Mouse (Mus musculus): Measurements from ENCODE around the gene Cmss1. TPM values are rescaled to one million over a fixed set of nuclear protein-coding genes. Genes with fewer than 3 reads are reported as not detected.

Gene Cmss1
- polyA plus RNA-seq, 1 experiment from 2014 or later: 51.4 TPM

DNA sequence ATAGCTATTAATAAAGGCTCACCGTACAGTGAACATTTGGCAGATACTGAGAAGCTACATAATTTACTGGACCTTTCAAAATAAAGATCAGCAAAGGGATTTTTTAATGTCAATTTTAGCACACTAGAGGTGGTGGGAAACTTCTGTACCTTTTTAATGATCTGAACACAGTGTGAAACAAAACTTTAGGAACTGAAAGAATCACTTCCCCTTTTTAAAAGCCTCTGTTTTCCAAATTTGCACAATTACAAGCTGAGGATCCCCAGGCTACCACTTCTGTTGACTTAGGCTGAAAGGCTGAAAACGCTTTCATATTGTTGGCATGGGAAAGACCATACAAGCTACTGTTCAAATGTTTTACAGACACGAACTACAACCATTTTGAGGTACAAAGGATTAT, 56.6 kb downstream of the Cmss1 start:
- Histone ChIP-seq H3K4me3 (ENCODE audit: low read length) (peak overlapping the region; percentile 76), H3K9me3 (ENCODE audit: low read length) (no peaks in the 10 kb centered on the region), H3K9ac (replicated peaks; ENCODE audit: low read length) (peak overlapping the region; percentile 62; the same call in 1 of the 2 replicates), H3K4me1 (ENCODE audit: insufficient read depth, low read length) (peaks cover 27% of the 10 kb centered on the region), H3K27ac (ENCODE audit: low read length) (no peak overlapping the region), H3K36me3 (ENCODE audit: insufficient read depth, low read length) (no peaks in the 10 kb centered on the region), H3K4me2 (replicated peaks; ENCODE audit: low read depth, low read length) (peak overlapping the region; percentile 93), H3K27me3 (ENCODE audit: insufficient read depth, low read length) (no peaks in the 10 kb centered on the region)
- ATAC-seq (ENCODE audit: low FRiP score, low TSS enrichment): no peak
- 50% methylated on average over 3 of the region's 3 CpGs for WGBS

DNA sequence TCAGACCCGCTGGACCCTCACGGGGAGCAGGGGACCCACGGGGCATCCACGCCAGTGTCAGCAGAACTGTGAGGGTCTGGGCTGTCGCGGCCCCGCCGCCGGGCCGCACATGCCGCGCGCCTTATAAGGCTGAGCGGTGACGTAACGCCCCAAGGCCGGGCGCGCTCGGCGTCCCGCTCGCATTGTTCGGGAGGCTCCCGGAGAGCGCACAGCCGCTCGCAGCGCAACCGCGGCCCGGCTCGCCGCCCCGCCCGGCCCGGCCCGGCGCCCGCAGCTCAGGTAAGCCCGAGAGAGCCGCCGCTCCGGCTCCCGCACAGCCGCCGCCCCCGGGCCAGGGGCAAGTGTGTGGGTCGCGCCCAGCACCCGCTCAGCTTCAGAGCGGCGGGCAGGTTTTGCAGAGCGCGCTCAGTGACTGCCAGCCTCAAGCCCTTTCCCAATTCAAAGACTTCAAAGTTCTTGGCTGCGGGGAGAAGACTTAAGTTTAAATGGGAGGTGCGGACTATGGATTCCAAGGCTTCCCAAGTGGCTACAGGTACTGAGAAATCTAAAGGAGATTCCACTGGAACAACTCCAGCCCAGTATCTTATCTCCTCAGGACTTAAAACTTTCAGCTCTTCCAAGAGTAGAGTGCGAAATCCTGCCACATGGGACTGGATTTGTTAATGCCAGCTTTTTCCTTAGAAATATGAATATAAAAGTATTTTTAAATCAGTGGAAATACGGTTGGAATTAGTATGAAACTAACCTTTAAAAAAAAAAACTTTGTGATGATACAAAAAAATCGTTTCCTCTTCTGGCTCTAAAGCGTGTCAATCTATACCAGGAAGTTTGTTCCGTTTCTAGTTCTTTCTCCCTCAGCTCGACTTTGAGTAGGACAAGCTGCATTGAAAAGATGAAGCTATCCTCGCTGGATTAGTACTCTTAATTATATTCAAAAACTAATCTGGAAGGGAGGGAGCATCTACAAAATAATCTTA, 57.3 kb downstream of the Cmss1 start:
- no peaks in the 10 kb centered on the region for H3K36me3 ChIP-seq (ENCODE audit: insufficient read depth, low read length)
- peak overlapping the region; percentile 95 for H3K9ac ChIP-seq (replicated peaks; ENCODE audit: low read length)

DNA sequence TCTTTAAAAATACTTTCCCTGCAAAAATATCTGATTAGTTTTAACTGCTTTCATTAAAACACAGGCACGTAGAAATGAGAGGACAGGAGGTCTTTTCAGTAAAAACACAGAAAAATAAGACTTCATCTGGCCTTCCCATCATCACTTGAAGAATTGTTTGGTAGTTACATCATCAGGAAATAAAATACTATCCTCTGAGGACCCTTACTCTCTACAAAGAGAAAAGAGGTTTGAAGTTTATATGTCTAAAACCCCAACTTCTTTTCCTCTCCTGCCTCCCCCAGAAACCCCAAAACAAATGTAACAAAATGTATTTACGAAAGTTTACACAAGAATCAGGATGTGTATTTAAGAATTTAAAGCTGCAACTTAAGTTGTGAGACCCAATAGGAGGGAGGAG, 58.1 kb downstream of the Cmss1 start:
- Histone ChIP-seq H3K4me3 (ENCODE audit: low read length) (peak overlapping the region; percentile 76), H3K4me1 (ENCODE audit: insufficient read depth, low read length) (peaks cover 13% of the 10 kb centered on the region), H3K36me3 (ENCODE audit: insufficient read depth, low read length) (no peaks in the 10 kb centered on the region), H3K9ac (replicated peaks; ENCODE audit: low read length) (peak overlapping the region; percentile 95), H3K4me2 (replicated peaks; ENCODE audit: low read depth, low read length) (peak overlapping the region; percentile 93), H3K27ac (ENCODE audit: low read length) (no peak overlapping the region), H3K27me3 (ENCODE audit: insufficient read depth, low read length) (no peaks in the 10 kb centered on the region), H3K9me3 (ENCODE audit: low read length) (no peaks in the 10 kb centered on the region)
- no peak for ATAC-seq (ENCODE audit: low FRiP score, low TSS enrichment)
- WGBS: 53% methylated on average over 2 of the region's 2 CpGs

More for the DNA sequence above, 57.3 kb downstream of the Cmss1 start:
- H3K4me3 ChIP-seq (ENCODE audit: low read length): peak overlapping the region; percentile 76
- 1% methylated on average over 56 of the region's 64 CpGs for WGBS
- peak overlapping the region; percentile 61 for H3K27ac ChIP-seq (ENCODE audit: low read length)
- peak; percentile 97 for ATAC-seq (ENCODE audit: low FRiP score, low TSS enrichment)
- H3K9me3 ChIP-seq (ENCODE audit: low read length): no peaks in the 10 kb centered on the region
- H3K4me2 ChIP-seq (replicated peaks; ENCODE audit: low read depth, low read length): peak overlapping the region; percentile 93
- H3K4me1 ChIP-seq (ENCODE audit: insufficient read depth, low read length): peaks cover 19% of the 10 kb centered on the region
- no peaks in the 10 kb centered on the region for H3K27me3 ChIP-seq (ENCODE audit: insufficient read depth, low read length)

DNA sequence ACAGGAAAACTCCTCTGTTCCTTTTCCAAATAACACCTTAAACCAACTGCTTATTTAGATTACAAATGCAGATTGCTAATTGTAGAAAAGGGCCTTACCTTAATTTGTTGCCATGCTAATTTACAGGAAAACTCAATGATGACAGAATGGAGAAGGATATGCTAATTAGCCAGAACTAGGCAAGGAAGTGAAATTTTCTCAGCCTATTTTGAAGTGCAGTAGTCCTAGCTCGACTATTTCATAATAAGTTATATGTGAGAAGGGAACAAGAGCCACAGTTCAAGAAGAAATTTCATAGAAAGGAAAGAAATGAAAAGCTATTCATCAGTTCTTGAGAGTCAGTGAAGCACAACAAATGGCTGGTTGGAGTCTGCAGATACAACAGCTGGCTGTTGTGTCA, 60.3 kb downstream of the Cmss1 start:
- H3K4me1 ChIP-seq (ENCODE audit: insufficient read depth, low read length): peaks cover 4% of the 10 kb centered on the region; the same call in 1 of the 2 replicates
- H3K4me3 ChIP-seq (ENCODE audit: low read length): no peak overlapping the region
- H3K36me3 ChIP-seq (ENCODE audit: insufficient read depth, low read length): no peaks in the 10 kb centered on the region
- no peaks in the 10 kb centered on the region for H3K27me3 ChIP-seq (ENCODE audit: insufficient read depth, low read length)
- no peak overlapping the region for H3K4me2 ChIP-seq (replicated peaks; ENCODE audit: low read depth, low read length)
- ATAC-seq (ENCODE audit: low FRiP score, low TSS enrichment): no peak
- no peaks in the 10 kb centered on the region; the same call in 1 of the 2 replicates for H3K9me3 ChIP-seq (ENCODE audit: low read length)
- 79% methylated on average over 1 of the region's 1 CpGs for WGBS
- H3K9ac ChIP-seq (replicated peaks; ENCODE audit: low read length): no peak overlapping the region
- no peak overlapping the region for H3K27ac ChIP-seq (ENCODE audit: low read length)

DNA sequence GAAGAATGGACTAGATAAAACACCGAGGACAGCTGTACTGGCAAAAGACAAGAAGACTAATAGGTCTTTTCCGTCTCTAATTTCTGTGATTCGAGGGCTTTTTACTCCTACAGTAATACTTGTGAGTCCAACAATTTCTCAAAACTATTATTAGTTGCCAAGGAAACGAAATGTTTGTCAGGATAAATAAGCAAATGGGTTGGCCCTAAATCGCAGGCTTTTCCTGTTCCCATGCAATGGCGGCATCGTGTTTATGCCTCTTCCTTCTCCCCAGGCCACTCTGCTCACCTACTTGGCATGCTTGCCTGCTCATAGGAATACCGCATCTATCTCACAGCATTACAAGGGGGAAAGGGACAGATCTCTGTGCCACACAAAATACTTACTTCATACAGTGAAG, 62.2 kb downstream of the Cmss1 start:
- 77% methylated on average over 8 of the region's 8 CpGs for WGBS
- no peak overlapping the region for H3K27ac ChIP-seq (ENCODE audit: low read length)
- no peaks in the 10 kb centered on the region for H3K36me3 ChIP-seq (ENCODE audit: insufficient read depth, low read length)

DNA sequence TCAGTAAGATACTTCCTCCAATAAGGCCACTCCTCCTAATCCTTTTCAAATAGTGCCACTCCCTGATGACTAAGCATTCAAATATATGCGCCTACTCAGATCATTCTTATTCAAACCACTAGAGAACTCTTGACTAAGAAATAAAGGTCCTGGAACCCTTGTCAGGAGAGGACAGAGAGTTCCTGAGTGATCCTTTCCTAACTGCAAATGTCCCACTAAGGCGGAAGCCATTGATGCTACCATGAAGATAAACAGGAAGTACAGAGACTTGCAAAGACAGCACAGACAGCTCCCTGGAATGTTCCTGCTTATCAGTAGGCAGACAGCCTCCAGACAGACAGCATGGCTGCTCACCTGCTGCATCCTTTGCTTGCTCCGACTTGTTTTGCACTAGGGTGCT, 63.4 kb downstream of the Cmss1 start:
- no peak overlapping the region for H3K9ac ChIP-seq (replicated peaks; ENCODE audit: low read length)
- peaks cover 4% of the 10 kb centered on the region; the same call in 1 of the 2 replicates for H3K4me1 ChIP-seq (ENCODE audit: insufficient read depth, low read length)
- no peak overlapping the region for H3K4me2 ChIP-seq (replicated peaks; ENCODE audit: low read depth, low read length)
- no peaks in the 10 kb centered on the region for H3K27me3 ChIP-seq (ENCODE audit: insufficient read depth, low read length)
- ATAC-seq (ENCODE audit: low FRiP score, low TSS enrichment): no peak
- 88% methylated on average over 3 of the region's 3 CpGs for WGBS
- H3K27ac ChIP-seq (ENCODE audit: low read length): no peak overlapping the region
- no peaks in the 10 kb centered on the region for H3K36me3 ChIP-seq (ENCODE audit: insufficient read depth, low read length)
- no peaks in the 10 kb centered on the region; the same call in 1 of the 2 replicates for H3K9me3 ChIP-seq (ENCODE audit: low read length)
- H3K4me3 ChIP-seq (ENCODE audit: low read length): no peak overlapping the region

More for the DNA sequence above, 62.2 kb downstream of the Cmss1 start:
- H3K9me3 ChIP-seq (ENCODE audit: low read length): no peaks in the 10 kb centered on the region; the same call in 1 of the 2 replicates
- H3K4me2 ChIP-seq (replicated peaks; ENCODE audit: low read depth, low read length): no peak overlapping the region
- H3K9ac ChIP-seq (replicated peaks; ENCODE audit: low read length): no peak overlapping the region
- no peak overlapping the region for H3K4me3 ChIP-seq (ENCODE audit: low read length)
- no peak for ATAC-seq (ENCODE audit: low FRiP score, low TSS enrichment)
- no peaks in the 10 kb centered on the region for H3K27me3 ChIP-seq (ENCODE audit: insufficient read depth, low read length)
- peaks cover 4% of the 10 kb centered on the region; the same call in 1 of the 2 replicates for H3K4me1 ChIP-seq (ENCODE audit: insufficient read depth, low read length)

DNA sequence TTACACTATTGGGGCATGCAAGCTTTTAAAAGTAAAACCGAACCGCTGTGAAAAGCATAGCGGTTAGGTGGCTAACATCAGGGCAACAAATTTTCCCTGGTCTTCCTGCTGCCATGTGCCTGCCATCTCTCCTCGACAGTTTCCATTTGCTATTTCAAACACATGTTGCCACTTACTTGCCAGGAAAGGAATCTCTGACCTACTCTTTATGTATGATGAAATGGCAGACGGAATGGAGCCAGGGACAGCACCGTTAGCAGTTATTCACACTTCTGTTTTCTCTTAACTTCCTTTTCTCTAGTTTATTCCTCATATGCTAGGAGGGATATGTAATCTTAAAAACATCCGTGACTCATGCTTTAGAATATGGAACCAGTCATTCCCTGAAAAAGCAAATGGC, 70.2 kb downstream of the Cmss1 start:
- WGBS: 83% methylated on average over 7 of the region's 7 CpGs
- ATAC-seq (ENCODE audit: low FRiP score, low TSS enrichment): no peak
- Histone ChIP-seq H3K36me3 (ENCODE audit: insufficient read depth, low read length) (no peaks in the 10 kb centered on the region), H3K27me3 (ENCODE audit: insufficient read depth, low read length) (no peaks in the 10 kb centered on the region), H3K9ac (replicated peaks; ENCODE audit: low read length) (no peak overlapping the region), H3K4me1 (ENCODE audit: insufficient read depth, low read length) (no peaks in the 10 kb centered on the region), H3K9me3 (ENCODE audit: low read length) (no peaks in the 10 kb centered on the region), H3K4me3 (ENCODE audit: low read length) (no peak overlapping the region), H3K4me2 (replicated peaks; ENCODE audit: low read depth, low read length) (no peak overlapping the region), H3K27ac (ENCODE audit: low read length) (no peak overlapping the region)

DNA sequence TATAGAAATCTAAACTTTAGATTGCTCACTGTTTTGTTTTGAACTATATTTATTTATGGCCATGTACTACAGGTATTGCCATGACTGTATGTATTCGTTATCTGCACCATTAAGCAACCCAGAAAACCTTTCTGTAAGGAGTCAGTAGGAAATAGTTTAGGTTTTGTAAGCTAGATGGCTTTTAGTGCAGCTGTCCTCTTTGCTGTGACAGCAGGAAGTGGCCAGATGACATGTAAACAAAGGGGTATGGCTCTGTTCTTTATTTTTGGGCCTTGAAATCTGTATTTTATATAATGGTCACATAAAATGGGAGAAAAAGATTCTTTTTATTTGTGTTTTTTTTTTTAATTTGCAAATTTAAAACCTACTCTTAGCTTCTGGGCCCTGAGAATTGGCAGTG, 71.9 kb downstream of the Cmss1 start:
- 64% methylated on average over 1 of the region's 1 CpGs for WGBS
- Histone ChIP-seq H3K27me3 (ENCODE audit: insufficient read depth, low read length) (no peaks in the 10 kb centered on the region), H3K4me2 (replicated peaks; ENCODE audit: low read depth, low read length) (no peak overlapping the region), H3K36me3 (ENCODE audit: insufficient read depth, low read length) (no peaks in the 10 kb centered on the region), H3K27ac (ENCODE audit: low read length) (no peak overlapping the region), H3K4me1 (ENCODE audit: insufficient read depth, low read length) (no peaks in the 10 kb centered on the region), H3K9me3 (ENCODE audit: low read length) (no peaks in the 10 kb centered on the region), H3K9ac (replicated peaks; ENCODE audit: low read length) (no peak overlapping the region), H3K4me3 (ENCODE audit: low read length) (no peak overlapping the region)
- no peak for ATAC-seq (ENCODE audit: low FRiP score, low TSS enrichment)

DNA sequence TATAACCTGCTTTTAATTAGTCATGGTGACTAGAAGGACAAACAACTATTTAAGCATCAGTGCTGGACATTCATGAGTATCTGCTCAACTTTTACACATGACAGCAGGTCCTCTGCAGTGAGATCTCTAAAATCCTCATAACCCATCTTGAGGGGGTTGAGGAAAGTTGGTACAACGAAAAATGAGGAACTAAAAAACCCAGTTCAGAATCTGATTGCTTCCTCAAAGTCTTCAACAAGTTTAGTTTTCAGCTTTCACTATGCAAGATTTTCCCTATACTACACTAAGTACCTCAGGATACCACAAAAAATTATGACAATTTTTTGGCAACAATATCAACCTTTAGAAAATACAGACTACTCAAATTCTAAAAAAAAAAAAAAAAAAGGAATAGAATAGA, 72.3 kb downstream of the Cmss1 start:
- Histone ChIP-seq H3K4me1 (ENCODE audit: insufficient read depth, low read length) (no peaks in the 10 kb centered on the region), H3K9ac (replicated peaks; ENCODE audit: low read length) (no peak overlapping the region), H3K36me3 (ENCODE audit: insufficient read depth, low read length) (no peaks in the 10 kb centered on the region), H3K27ac (ENCODE audit: low read length) (no peak overlapping the region), H3K4me3 (ENCODE audit: low read length) (no peak overlapping the region), H3K4me2 (replicated peaks; ENCODE audit: low read depth, low read length) (no peak overlapping the region), H3K27me3 (ENCODE audit: insufficient read depth, low read length) (no peaks in the 10 kb centered on the region), H3K9me3 (ENCODE audit: low read length) (no peaks in the 10 kb centered on the region)
- WGBS: 86% methylated on average over 1 of the region's 1 CpGs
- no peak for ATAC-seq (ENCODE audit: low FRiP score, low TSS enrichment)

DNA sequence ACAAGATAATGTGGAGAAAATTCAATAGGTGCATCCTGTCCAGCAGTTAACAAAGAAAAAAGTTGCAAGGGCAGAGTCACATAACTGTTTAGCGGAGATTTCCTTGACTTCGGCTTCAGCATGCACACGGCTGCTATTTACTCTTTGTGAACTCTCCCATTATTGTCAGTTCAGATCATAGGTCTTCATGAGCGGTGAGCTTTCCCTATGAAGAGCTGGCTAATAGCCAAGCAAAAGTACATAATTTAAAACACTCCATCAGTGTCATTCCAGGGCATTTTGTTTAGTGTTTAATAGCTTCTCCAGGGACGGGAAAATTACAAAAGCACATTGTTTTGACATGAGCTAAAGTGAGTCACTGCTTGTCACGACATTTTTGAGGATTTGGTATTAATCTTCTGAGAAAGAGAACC, 74.6 kb downstream of the Cmss1 start:
- no peak for ATAC-seq (ENCODE audit: low FRiP score, low TSS enrichment)
- H3K27ac ChIP-seq (ENCODE audit: low read length): 0 out of 2 replicates have a peak overlapping the region, but pooled peaks have one; percentile 34
- no peak overlapping the region for H3K4me2 ChIP-seq (replicated peaks; ENCODE audit: low read depth, low read length)
- no peak overlapping the region for H3K9ac ChIP-seq (replicated peaks; ENCODE audit: low read length)
- no peaks in the 10 kb centered on the region; the same call in 1 of the 2 replicates for H3K4me1 ChIP-seq (ENCODE audit: insufficient read depth, low read length)
- no peaks in the 10 kb centered on the region for H3K36me3 ChIP-seq (ENCODE audit: insufficient read depth, low read length)
- WGBS: 39% methylated on average over 6 of the region's 6 CpGs
- no peaks in the 10 kb centered on the region for H3K9me3 ChIP-seq (ENCODE audit: low read length)
- H3K4me3 ChIP-seq (ENCODE audit: low read length): no peak overlapping the region
- no peaks in the 10 kb centered on the region for H3K27me3 ChIP-seq (ENCODE audit: insufficient read depth, low read length)
